Mouse (Mus musculus) B cell, adult 2 months (primary cell): ENCODE results near the gene Olfr1291-ps1.

Source experiments
- DNase-seq, 2 experiments: peaks; one replicate each; pipeline ENCODE4 v3.0.0; 2022

Gene Olfr1291-ps1

GRCm38 (mm10) chr2:111496880-111497279 is at the start of gene Olfr1291-ps1:
Gene Olfr1291-ps1 (plus strand): TSS chr2:111497180.
- DNase-seq: no peak

GRCm38 (mm10) chr2:111448842-111449241 is 48.1 kb upstream of the Olfr1291-ps1 start, which contains the start of gene Olfr1287:
Gene Olfr1287 (plus strand): TSS chr2:111449142.
- no peak for DNase-seq

- no peak for DNase-seq
Observed at GRCm38 (mm10) chr2:111473801-111474200, 23.2 kb upstream of the Olfr1291-ps1 start, which contains the start of gene Olfr1288. Gene Olfr1288 (plus strand): TSS chr2:111474101.

GRCm38 (mm10) chr2:111480519-111480918 is 16.5 kb upstream of the Olfr1291-ps1 start, which contains the start of gene Olfr1289:
Gene Olfr1289 (plus strand): TSS chr2:111480819.
- no peak for DNase-seq

- no peak for DNase-seq
Observed at GRCm38 (mm10) chr2:111493729-111494128, 3.3 kb upstream of the Olfr1291-ps1 start, which contains the start of gene Olfr1290. Gene Olfr1290 (minus strand): TSS chr2:111493829.

- no peak for DNase-seq
Observed at GRCm38 (mm10) chr2:111517451-111517850, 20.5 kb downstream of the Olfr1291-ps1 start.

- DNase-seq: no peak
Observed at GRCm38 (mm10) chr2:111524903-111525302, 27.9 kb downstream of the Olfr1291-ps1 start, which contains the start of gene Olfr1293-ps. Gene Olfr1293-ps (plus strand): TSS chr2:111525203.

GRCm38 (mm10) chr2:111540191-111540590 is 43.2 kb downstream of the Olfr1291-ps1 start, which contains the start of gene Olfr1294:
Gene Olfr1294 (minus strand): TSS chr2:111540291.
- DNase-seq: no peak
